Mouse (Mus musculus) intestine, embryonic 16.5 days (tissue): ENCODE data around the gene Fh1. TPM values are rescaled to one million over a fixed set of nuclear protein-coding genes. Genes with fewer than 3 reads are reported as not detected.
A peak's percentile ranks its signal among the peaks of the same experiment; 100 is the strongest.

Experiments
- ATAC-seq: fragments of 200-750 bp; cut with Nextera tagmentation; 2 replicates; pipeline ENCODE4 v1.8.0; 2017; ENCODE audit warnings: moderate TSS enrichment, moderate library complexity
- H3K27ac ChIP-seq: fragments of 300-500 bp; sonication (generic); 2 replicates; pipeline ENCODE4 v1.5.1; 2014; ENCODE audit warnings: mild to moderate bottlenecking, low read length
- H3K27me3 ChIP-seq: fragments of 300-500 bp; sonication (generic); replicated peaks from 2 replicates; pipeline ENCODE4 v1.6.1; 2014; ENCODE audit warnings: low read length, control low read depth, mixed read lengths; ENCODE audit not compliant: control insufficient read depth, insufficient read depth
- H3K36me3 ChIP-seq: fragments of 300-500 bp; sonication (generic); 2 replicates; pipeline ENCODE4 v1.6.1; 2014; ENCODE audit warnings: low read length, control low read depth; ENCODE audit not compliant: control insufficient read depth, insufficient read depth
- H3K4me1 ChIP-seq: fragments of 300-500 bp; sonication (generic); 2 replicates; pipeline ENCODE4 v1.6.1; 2014; ENCODE audit warnings: low read length, control low read depth, mixed read lengths; ENCODE audit not compliant: control insufficient read depth, insufficient read depth
- H3K4me2 ChIP-seq: fragments of 300-500 bp; sonication (generic); 2 replicates; pipeline ENCODE4 v1.6.1; 2014; ENCODE audit warnings: low read depth, low read length, control low read depth
- H3K4me3 ChIP-seq: fragments of 300-500 bp; sonication (generic); 2 replicates; pipeline ENCODE4 v1.5.1; 2014; ENCODE audit warnings: mild to moderate bottlenecking, low read length
- H3K9ac ChIP-seq: fragments of 300-500 bp; sonication (generic); 2 replicates; pipeline ENCODE4 v1.6.1; 2014; ENCODE audit warnings: low read depth, low read length
- H3K9me3 ChIP-seq: fragments of 300-500 bp; sonication (generic); 2 replicates; pipeline ENCODE4 v1.6.1; 2016; ENCODE audit warnings: low read length, control low read depth; ENCODE audit not compliant: control insufficient read depth
- WGBS: fragments of 180-500 bp; shearing (Covaris S2); extraction: QIAGEN DNeasy Blood & Tissue Kit; methylation state at CpG from one replicate; pipeline ENCODE4 v1.1.7; 2014; 5-methylcytosine and 5-hydroxymethylcytosine counted together
- polyA plus RNA-seq: library from polyadenylated mRNA; unstranded; fragments of >200 nt; fragmentation: Nextera tagmentation; extraction: Ambion mirVana; gene quantifications from 2 replicates; pipeline ENCODE4 v1.2.1, GENCODE M21; 2015

The Fh1 gene
- polyA plus RNA-seq, 1 experiment from 2014 or later = 176 TPM

GRCm38 (mm10) chr1:175602231-175602630 is 23.2 kb downstream of the Fh1 start:
- Histone ChIP-seq H3K36me3 (peaks cover 18% of the 10 kb centered on the region), H3K9me3 (no peaks in the 10 kb centered on the region), H3K4me1 (no peaks in the 10 kb centered on the region), H3K4me3 (no peak overlapping the region), H3K27ac (no peak overlapping the region), H3K4me2 (no peak overlapping the region), H3K27me3 (no peaks in the 10 kb centered on the region), H3K9ac (no peak overlapping the region)
- peak; percentile 71; the same call in 1 of the 2 replicates for ATAC-seq
- 83% methylated on average over 11 of the region's 11 CpGs for WGBS

- H3K4me1 ChIP-seq = no peaks in the 10 kb centered on the region
- ATAC-seq = no peak
- 88% methylated on average over 1 of the region's 1 CpGs for WGBS
These were observed 32.6 kb downstream of the Fh1 start for GRCm38 (mm10) chr1:175592832-175593231.

GRCm38 (mm10) chr1:175586656-175587055 is 38.8 kb downstream of the Fh1 start:
- no peak for ATAC-seq
- 78% methylated on average over 5 of the region's 5 CpGs for WGBS
- H3K4me1 ChIP-seq = no peaks in the 10 kb centered on the region
- H3K9me3 ChIP-seq = no peaks in the 10 kb centered on the region
- H3K4me3 ChIP-seq = no peak overlapping the region
- no peak overlapping the region for H3K27ac ChIP-seq
- no peak overlapping the region for H3K4me2 ChIP-seq
- H3K27me3 ChIP-seq = no peaks in the 10 kb centered on the region
- no peak overlapping the region for H3K9ac ChIP-seq
- H3K36me3 ChIP-seq = no peaks in the 10 kb centered on the region

More at GRCm38 (mm10) chr1:175592832-175593231, 32.6 kb downstream of the Fh1 start:
- Histone ChIP-seq H3K27me3 (no peaks in the 10 kb centered on the region), H3K36me3 (no peaks in the 10 kb centered on the region), H3K4me2 (no peak overlapping the region), H3K9ac (no peak overlapping the region), H3K9me3 (no peaks in the 10 kb centered on the region), H3K27ac (no peak overlapping the region), H3K4me3 (no peak overlapping the region)

- Histone ChIP-seq H3K27me3 (no peaks in the 10 kb centered on the region), H3K36me3 (no peaks in the 10 kb centered on the region), H3K9me3 (no peaks in the 10 kb centered on the region), H3K27ac (no peak overlapping the region), H3K4me2 (no peak overlapping the region), H3K4me1 (no peaks in the 10 kb centered on the region), H3K9ac (no peak overlapping the region), H3K4me3 (no peak overlapping the region)
- no peak for ATAC-seq
- 66% methylated on average over 2 of the region's 2 CpGs for WGBS
These were observed 40.2 kb downstream of the Fh1 start for GRCm38 (mm10) chr1:175585267-175585666.

GRCm38 (mm10) chr1:175582799-175583198 is 42.6 kb downstream of the Fh1 start:
- Histone ChIP-seq H3K9me3 (no peaks in the 10 kb centered on the region), H3K4me3 (no peak overlapping the region), H3K27me3 (no peaks in the 10 kb centered on the region), H3K27ac (no peak overlapping the region), H3K4me2 (no peak overlapping the region), H3K4me1 (no peaks in the 10 kb centered on the region), H3K36me3 (no peaks in the 10 kb centered on the region), H3K9ac (no peak overlapping the region)
- no peak for ATAC-seq
- 80% methylated on average over 4 of the region's 4 CpGs for WGBS

- no peaks in the 10 kb centered on the region for H3K9me3 ChIP-seq
- WGBS = 89% methylated on average over 7 of the region's 7 CpGs
These were observed 45.1 kb downstream of the Fh1 start for GRCm38 (mm10) chr1:175580346-175580745.

GRCm38 (mm10) chr1:175579598-175580235 is 45.7 kb downstream of the Fh1 start:
- WGBS = 70% methylated on average over 9 of the region's 9 CpGs
- Histone ChIP-seq H3K9ac (no peak overlapping the region), H3K27me3 (no peaks in the 10 kb centered on the region), H3K9me3 (no peaks in the 10 kb centered on the region), H3K27ac (no peak overlapping the region), H3K4me1 (no peaks in the 10 kb centered on the region), H3K4me2 (no peak overlapping the region), H3K36me3 (no peaks in the 10 kb centered on the region), H3K4me3 (no peak overlapping the region)
- no peak for ATAC-seq

More at GRCm38 (mm10) chr1:175580346-175580745, 45.1 kb downstream of the Fh1 start:
- ATAC-seq = no peak
- Histone ChIP-seq H3K27me3 (no peaks in the 10 kb centered on the region), H3K4me2 (no peak overlapping the region), H3K9ac (no peak overlapping the region), H3K4me3 (no peak overlapping the region), H3K4me1 (no peaks in the 10 kb centered on the region), H3K27ac (no peak overlapping the region), H3K36me3 (no peaks in the 10 kb centered on the region)

GRCm38 (mm10) chr1:175578425-175579096 is 46.9 kb downstream of the Fh1 start:
- Histone ChIP-seq H3K9me3 (no peaks in the 10 kb centered on the region), H3K4me1 (no peaks in the 10 kb centered on the region), H3K27ac (no peak overlapping the region), H3K4me3 (no peak overlapping the region), H3K36me3 (no peaks in the 10 kb centered on the region), H3K4me2 (no peak overlapping the region), H3K27me3 (no peaks in the 10 kb centered on the region), H3K9ac (no peak overlapping the region)
- WGBS = 65% methylated on average over 2 of the region's 2 CpGs
- ATAC-seq = peak; percentile 84

- Histone ChIP-seq H3K4me1 (no peaks in the 10 kb centered on the region), H3K27ac (no peak overlapping the region), H3K27me3 (no peaks in the 10 kb centered on the region), H3K4me3 (no peak overlapping the region), H3K36me3 (no peaks in the 10 kb centered on the region), H3K4me2 (no peak overlapping the region), H3K9ac (no peak overlapping the region), H3K9me3 (no peaks in the 10 kb centered on the region)
- WGBS = 86% methylated on average over 2 of the region's 2 CpGs
- ATAC-seq = no peak
These were observed 51.3 kb downstream of the Fh1 start for GRCm38 (mm10) chr1:175574129-175574528.
